22 mouse cellular contexts compared by ENCODE assay signal in the genomic region with DNA sequence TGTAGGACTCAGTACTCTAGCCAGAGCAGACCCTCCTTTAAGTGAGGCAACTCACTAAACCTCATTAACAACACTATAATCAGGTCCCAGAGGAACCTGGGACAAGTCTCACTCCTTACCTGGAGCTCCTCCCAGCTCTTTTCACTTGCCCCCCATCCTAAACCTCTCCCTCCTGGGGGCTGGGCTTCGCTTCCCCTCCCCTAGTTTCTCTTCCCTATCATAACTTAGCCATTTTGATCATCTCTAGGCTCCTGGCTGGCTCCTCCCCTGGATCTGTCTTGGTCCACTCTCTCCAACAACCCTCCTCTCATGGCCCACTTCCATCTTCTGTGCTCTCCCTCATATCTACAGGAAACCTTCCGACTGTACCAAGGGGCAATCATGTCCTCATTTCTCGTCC. TPM values are rescaled to one million over a fixed set of nuclear protein-coding genes. Genes with fewer than 3 reads are reported as not detected.
DNase-seq lines count a peak whose midpoint lies in the region; ATAC-seq and TF ChIP-seq lines count a peak whose summit lies in the region.
"Had no signal": no experiment of that assay in that cellular context is flagged by ENCODE, and none has a peak within 500 bp of the region (broad histone marks: within the 10 kb centered on the region; RNA-seq: fewer than 3 reads in every experiment).

No protein-coding gene starts in this region.

- H3K4me1 ChIP-seq in cerebellum, adult 2 months (ENCODE audit: control insufficient read depth, insufficient read depth, low read length): peaks cover 19% of the 10 kb centered on the region
- H3K4me1 ChIP-seq in liver, embryonic 13.5 days (replicated peaks): peaks cover 29% of the 10 kb centered on the region
- H3K4me1 ChIP-seq in liver, embryonic 11.5 days (replicated peaks; ENCODE audit: control insufficient read depth, insufficient read depth, low read length): peaks cover 11% of the 10 kb centered on the region
- H3K4me1 ChIP-seq: embryonic facial prominence, embryonic 13.5 days; forebrain, embryonic 12.5 days; heart, embryonic 13.5 days; hindbrain, embryonic 15.5 days had no signal

- peaks cover 24% of the 10 kb centered on the region for H3K36me3 ChIP-seq in liver, embryonic 13.5 days
- H3K36me3 ChIP-seq in liver, embryonic 11.5 days (ENCODE audit: control insufficient read depth, insufficient read depth, low read length): no peaks in the 10 kb centered on the region; the same call in 1 of the 2 replicates

- 56% methylated on average over 3 of the region's 3 CpGs for WGBS in cerebellum, adult 2 months
- 53% methylated on average over 3 of the region's 3 CpGs for WGBS in liver, embryonic 13.5 days (ENCODE audit: insufficient replicate concordance)
- 78% methylated on average over 3 of the region's 3 CpGs for WGBS in liver, embryonic 11.5 days

- H3K9me3 ChIP-seq in liver, embryonic 13.5 days (replicated peaks): no peaks in the 10 kb centered on the region
- no peaks in the 10 kb centered on the region for H3K9me3 ChIP-seq in liver, embryonic 11.5 days (ENCODE audit: control insufficient read depth, low read length)
- H3K9me3 ChIP-seq: embryonic facial prominence, embryonic 13.5 days; forebrain, embryonic 12.5 days; G1E; heart, embryonic 13.5 days; hindbrain, embryonic 15.5 days had no signal

- H3K9ac ChIP-seq in liver, embryonic 13.5 days: no peak overlapping the region
- H3K9ac ChIP-seq in liver, embryonic 11.5 days (ENCODE audit: low read depth, low read length): no peak overlapping the region
- H3K9ac ChIP-seq: embryonic facial prominence, embryonic 13.5 days; forebrain, embryonic 12.5 days; heart, embryonic 13.5 days; hindbrain, embryonic 15.5 days had no signal

- no peak overlapping the region for H3K4me3 ChIP-seq in cerebellum, adult 2 months (replicated peaks; ENCODE audit: insufficient read depth, low read depth, low read length)
- no peak overlapping the region for H3K4me3 ChIP-seq in liver, embryonic 13.5 days (replicated peaks)
- H3K4me3 ChIP-seq in liver, embryonic 11.5 days (ENCODE audit: low read depth, low read length): no peak overlapping the region
- H3K4me3 ChIP-seq: embryonic facial prominence, embryonic 13.5 days; forebrain, embryonic 12.5 days; heart, embryonic 13.5 days; hindbrain, embryonic 15.5 days had no signal

- TF ChIP-seq POLR2A in cerebellum, adult 2 months (IDR thresholded peaks at IDR 0.05; ENCODE audit: borderline replicate concordance, insufficient read depth, low read length): no peak

- no peak for DNase-seq in cerebellum, adult 2 months
- no peak for DNase-seq in cerebellum, adult 18-20 months
- no peak for DNase-seq in liver, embryonic 13.5 days
- no peak for DNase-seq in liver, embryonic 11.5 days (ENCODE audit: low spot score)
- DNase-seq in kidney, postnatal 4 days: no peak
- DNase-seq in ovary, postnatal 10 days (ENCODE audit: low spot score): no peak
- DNase-seq: adrenal gland, postnatal 14 days; B cell, adult 2 months; cerebellum, adult 11-12 months; cerebellum, postnatal 25 days; gastrocnemius, postnatal 10 days; heart, postnatal 36 days had no signal

- H3K4me2 ChIP-seq in liver, embryonic 13.5 days: 0 out of 2 replicates have a peak overlapping the region, but pooled peaks have one; percentile 53
- H3K4me2 ChIP-seq in liver, embryonic 11.5 days: no peak overlapping the region
- H3K4me2 ChIP-seq: embryonic facial prominence, embryonic 13.5 days; forebrain, embryonic 12.5 days; heart, embryonic 13.5 days; hindbrain, embryonic 15.5 days had no signal

- ATAC-seq in liver, embryonic 13.5 days (ENCODE audit: low read depth): no peak
- ATAC-seq in liver, embryonic 11.5 days (replicated peaks; ENCODE audit: low FRiP score): no peak; the same call in 1 of the 2 replicates
- ATAC-seq in megakaryocyte, adult 5-6 weeks (ENCODE audit: poor library complexity, severe bottlenecking): peak; percentile 63
- ATAC-seq: activated CD4-positive, CD25-positive, alpha-beta regulatory T cell, adult 4 months; CD4-positive, CD25-positive, alpha-beta regulatory T cell, adult 4 months; forebrain, embryonic 16.5 days; Patski had no signal

- no peak for TF ChIP-seq CTCF in cerebellum, adult 2 months (IDR thresholded peaks at IDR 0.05; ENCODE audit: borderline replicate concordance, insufficient read depth, low read depth, low read length)

- H3K27me3 ChIP-seq in cerebellum, adult 2 months (ENCODE audit: control insufficient read depth, insufficient read depth, low read length): no peaks in the 10 kb centered on the region
- no peaks in the 10 kb centered on the region for H3K27me3 ChIP-seq in liver, embryonic 13.5 days
- no peaks in the 10 kb centered on the region for H3K27me3 ChIP-seq in liver, embryonic 11.5 days (replicated peaks; ENCODE audit: control insufficient read depth, insufficient read depth, low read length)
- H3K27me3 ChIP-seq: embryonic facial prominence, embryonic 13.5 days; forebrain, embryonic 12.5 days; heart, embryonic 13.5 days; hindbrain, embryonic 15.5 days; Patski had no signal

- peak overlapping the region; percentile 73; the same call in 1 of the 2 replicates for H3K27ac ChIP-seq in cerebellum, adult 2 months (ENCODE audit: insufficient read depth, low read length)
- H3K27ac ChIP-seq in liver, embryonic 13.5 days: no peak overlapping the region
- H3K27ac ChIP-seq in liver, embryonic 11.5 days (ENCODE audit: low read depth, low read length): no peak overlapping the region
- H3K27ac ChIP-seq: embryonic facial prominence, embryonic 13.5 days; forebrain, embryonic 12.5 days; heart, embryonic 13.5 days; hindbrain, embryonic 15.5 days had no signal

RNA-seq across cellular contexts. Expression of gene Azi2, which starts 31.0 kb away (rescaled TPM):
- 60.9 and 62.1 TPM in 2 replicates for polyA plus RNA-seq in cerebellum, adult 2 months (2012; rRNA removed)
- polyA plus RNA-seq in liver, embryonic 13.5 days (2015; fragmentation: Nextera tagmentation; extraction: Ambion mirVana): 38.9 and 48.0 TPM in 2 replicates
- polyA plus RNA-seq in liver, embryonic 11.5 days (2014; fragmentation: Nextera tagmentation; extraction: Ambion mirVana): 75.1 and 78.7 TPM in 2 replicates
- total RNA-seq in megakaryocyte, adult 5-6 weeks (2015): 90.0 and 93.6 TPM in 2 replicates
- total RNA-seq in megakaryocyte, adult 5-6 weeks (2017): 75.7 and 79.5 TPM in 2 replicates
